Mouse (Mus musculus) stomach, postnatal 0 days (tissue): Measurements from ENCODE around the gene Gm7029.
"Not testable (repeated sequence)": the region's sequence is repeated elsewhere in the genome, so short reads cannot be mapped to it uniquely, and the experiment has no call there.

ENCODE experiments used
- CTCF ChIP-seq: IDR thresholded peaks from 2 replicates; pipeline ENCODE4 v1.5.1; 2016; ENCODE audit warnings: antibody characterized with exemption, low read depth, mild to moderate bottlenecking, moderate library complexity
- EP300 ChIP-seq: optimal IDR thresholded peaks from 2 replicates; pipeline ENCODE3; 2016; ENCODE audit warnings: antibody characterized with exemption

DNA sequence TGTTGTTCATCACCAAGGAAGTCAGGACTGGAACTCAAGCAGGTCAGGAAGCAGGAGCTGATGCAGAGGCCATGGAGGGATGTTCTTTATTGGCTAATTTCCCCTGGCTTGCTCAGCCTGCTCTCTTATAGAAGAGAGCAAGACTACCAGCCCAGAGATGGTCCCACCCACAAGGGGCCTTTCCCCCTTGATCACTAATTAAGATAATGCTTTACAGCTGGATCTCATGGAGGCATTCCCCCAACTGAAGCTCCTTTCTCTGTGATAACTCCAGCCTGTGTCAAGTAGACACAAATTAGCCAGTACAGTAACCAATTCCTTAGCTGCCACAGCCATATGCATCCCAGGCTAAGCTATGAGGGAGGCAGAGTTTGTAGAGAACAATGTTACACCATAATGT is 14.6 kb downstream of the Gm7029 start:
- TF ChIP-seq CTCF, EP300: not testable (repeated sequence)
